Mouse (Mus musculus) forebrain, postnatal 0 days (tissue): ENCODE results near the gene Gm44790. TPM values are rescaled to one million over a fixed set of nuclear protein-coding genes. Genes with fewer than 3 reads are reported as not detected.

Experiments
- ATAC-seq: fragments of 200-750 bp; cut with Nextera tagmentation; 2 replicates; pipeline ENCODE4 v1.8.0; 2017; ENCODE audit warnings: mild to moderate bottlenecking, moderate library complexity
- DNase-seq: peaks from one replicate; pipeline ENCODE4 v3.0.0-alpha.2; 2015
- H3K27ac ChIP-seq: fragments of 300-500 bp; sonication (generic); 2 replicates; pipeline ENCODE4 v1.5.1; 2014; ENCODE audit warnings: low read depth, mild to moderate bottlenecking, antibody characterized with exemption, low read length, moderate library complexity, mixed read lengths
- H3K27me3 ChIP-seq: fragments of 300-500 bp; sonication (generic); 2 replicates; pipeline ENCODE4 v1.6.1; 2014; ENCODE audit warnings: mild to moderate bottlenecking, low read length, mixed read lengths; ENCODE audit not compliant: insufficient read depth
- H3K36me3 ChIP-seq: fragments of 300-500 bp; sonication (generic); 2 replicates; pipeline ENCODE4 v1.6.1; 2014; ENCODE audit warnings: mild to moderate bottlenecking, moderate library complexity; ENCODE audit not compliant: insufficient read depth
- H3K4me1 ChIP-seq: fragments of 300-500 bp; sonication (generic); 2 replicates; pipeline ENCODE4 v1.6.1; 2014; ENCODE audit warnings: antibody characterized with exemption; ENCODE audit not compliant: insufficient read depth
- H3K4me2 ChIP-seq: fragments of 300-500 bp; sonication (generic); 2 replicates; pipeline ENCODE4 v1.6.1; 2014; ENCODE audit warnings: low read depth, mild to moderate bottlenecking, moderate library complexity
- H3K4me3 ChIP-seq: fragments of 300-500 bp; sonication (generic); 2 replicates; pipeline ENCODE4 v1.5.1; 2014; ENCODE audit warnings: low read depth, low read length, mixed read lengths
- H3K9ac ChIP-seq: fragments of 300-500 bp; sonication (generic); 2 replicates; pipeline ENCODE4 v1.6.1; 2014; ENCODE audit warnings: mild to moderate bottlenecking
- H3K9me3 ChIP-seq: fragments of 300-500 bp; sonication (generic); 2 replicates; pipeline ENCODE4 v1.6.1; 2016; ENCODE audit warnings: low read length
- CTCF ChIP-seq: sonication (generic); IDR thresholded peaks from 2 replicates; pipeline ENCODE4 v1.5.1; 2016; ENCODE audit warnings: antibody characterized with exemption, control low read depth, low read depth
- WGBS: fragments of 180-500 bp; shearing (Covaris S2); extraction: QIAGEN DNeasy Blood & Tissue Kit; methylation state at CpG from one replicate; pipeline ENCODE4 v1.1.7; 2014; 5-methylcytosine and 5-hydroxymethylcytosine counted together
- polyA plus RNA-seq: library from polyadenylated mRNA; unstranded; fragments of >200 nt; fragmentation: Nextera tagmentation; extraction: Ambion mirVana; gene quantifications from 2 replicates; pipeline ENCODE4 v1.2.1, GENCODE M21; 2015
- total RNA-seq: library from RNA; depleted of rRNA; stranded (reverse); fragments of >200 nt; gene quantifications from 2 replicates; pipeline ENCODE4 v1.2.3, GENCODE M21; 2014

Gm44790 gene
- total and polyA plus RNA-seq, 2 experiments from 2014 or later, result 0.67 TPM; not detected in 1

GRCm38 (mm10) chr6:86403728-86404099 lies 22.7 kb upstream of the Gm44790 start:
- DNase-seq (peak; percentile 96), ATAC-seq (peak; percentile 80)
- no peaks in the 10 kb centered on the region for H3K27me3 ChIP-seq
- no peaks in the 10 kb centered on the region for H3K9me3 ChIP-seq
- H3K9ac ChIP-seq, result peak overlapping the region; percentile 100
- peaks cover 11% of the 10 kb centered on the region for H3K4me1 ChIP-seq
- H3K36me3 ChIP-seq, result no peaks in the 10 kb centered on the region
- peak overlapping the region; percentile 42 for H3K4me2 ChIP-seq
- no peak; the same call in 1 of the 2 replicates for TF ChIP-seq CTCF
- WGBS, result under 1% methylated on average over 15 of the region's 15 CpGs
- peak overlapping the region; percentile 100 for H3K27ac ChIP-seq
- H3K4me3 ChIP-seq, result peak overlapping the region; percentile 96

GRCm38 (mm10) chr6:86404100-86404861 lies 22.2 kb upstream of the Gm44790 start, which contains the start of gene Tia1:
Gene Tia1 (plus strand): TSS chr6:86404219.
- WGBS, result under 1% methylated on average over 57 of the region's 62 CpGs
- no peaks in the 10 kb centered on the region for H3K27me3 ChIP-seq
- DNase-seq, result peak; percentile 100
- H3K27ac ChIP-seq, result peak within 1 kb of the TSS; percentile 100
- no peaks in the 10 kb centered on the region for H3K9me3 ChIP-seq
- H3K36me3 ChIP-seq, result no peaks in the 10 kb centered on the region
- H3K4me1 ChIP-seq, result peaks cover 11% of the 10 kb centered on the region
- no peak for TF ChIP-seq CTCF
- H3K9ac ChIP-seq, result peak within 1 kb of the TSS; percentile 100
- H3K4me2 ChIP-seq, result peak within 1 kb of the TSS; percentile 66
- ATAC-seq, result peak; percentile 98
- H3K4me3 ChIP-seq, result peak within 1 kb of the TSS; percentile 96

GRCm38 (mm10) chr6:86404996-86405395 lies 21.5 kb upstream of the Gm44790 start:
- Histone ChIP-seq H3K9ac (peak overlapping the region; percentile 100), H3K27ac (peak overlapping the region; percentile 100), H3K4me3 (peak overlapping the region; percentile 96), H3K9me3 (no peaks in the 10 kb centered on the region), H3K36me3 (no peaks in the 10 kb centered on the region), H3K27me3 (no peaks in the 10 kb centered on the region), H3K4me2 (peak overlapping the region; percentile 66), H3K4me1 (peaks cover 11% of the 10 kb centered on the region)
- ATAC-seq (no peak), DNase-seq (peak; percentile 53)
- under 1% methylated on average over 11 of the region's 11 CpGs for WGBS
- no peak for TF ChIP-seq CTCF

GRCm38 (mm10) chr6:86406306-86406705 lies 20.2 kb upstream of the Gm44790 start:
- H3K9ac ChIP-seq, result peak overlapping the region; percentile 100; the same call in 1 of the 2 replicates
- DNase-seq, result no peak

GRCm38 (mm10) chr6:86418711-86419110 lies 7.7 kb upstream of the Gm44790 start:
- Histone ChIP-seq H3K4me2 (no peak overlapping the region), H3K9ac (no peak overlapping the region), H3K9me3 (no peaks in the 10 kb centered on the region), H3K27me3 (no peaks in the 10 kb centered on the region), H3K27ac (no peak overlapping the region), H3K4me1 (no peaks in the 10 kb centered on the region), H3K4me3 (no peak overlapping the region), H3K36me3 (peaks cover 59% of the 10 kb centered on the region)
- DNase-seq, result no peak
- ATAC-seq, result no peak
- TF ChIP-seq CTCF, result no peak
- 91% methylated on average over 6 of the region's 6 CpGs for WGBS

More at GRCm38 (mm10) chr6:86406306-86406705, 20.2 kb upstream of the Gm44790 start:
- Histone ChIP-seq H3K4me2 (peak overlapping the region; percentile 66), H3K9me3 (no peaks in the 10 kb centered on the region), H3K4me1 (peaks cover 11% of the 10 kb centered on the region), H3K4me3 (peak overlapping the region; percentile 96), H3K27me3 (no peaks in the 10 kb centered on the region), H3K36me3 (no peaks in the 10 kb centered on the region), H3K27ac (no peak overlapping the region)
- TF ChIP-seq CTCF, result no peak
- no peak for ATAC-seq

GRCm38 (mm10) chr6:86419239-86419638 lies 7.2 kb upstream of the Gm44790 start:
- no peak for TF ChIP-seq CTCF
- Histone ChIP-seq H3K27me3 (no peaks in the 10 kb centered on the region), H3K9ac (no peak overlapping the region), H3K4me1 (no peaks in the 10 kb centered on the region), H3K4me2 (no peak overlapping the region), H3K36me3 (peaks cover 61% of the 10 kb centered on the region), H3K27ac (no peak overlapping the region), H3K9me3 (no peaks in the 10 kb centered on the region), H3K4me3 (no peak overlapping the region)
- DNase-seq (no peak), ATAC-seq (no peak)
- 88% methylated on average over 3 of the region's 3 CpGs for WGBS

- H3K27me3 ChIP-seq, result no peaks in the 10 kb centered on the region
- H3K4me1 ChIP-seq, result no peaks in the 10 kb centered on the region
- ATAC-seq, result peak; percentile 59
- no peak overlapping the region for H3K9ac ChIP-seq
- no peak overlapping the region for H3K27ac ChIP-seq
- H3K9me3 ChIP-seq, result no peaks in the 10 kb centered on the region
- WGBS, result 71% methylated on average over 6 of the region's 6 CpGs
- H3K36me3 ChIP-seq, result peaks cover 69% of the 10 kb centered on the region
- TF ChIP-seq CTCF, result peak; percentile 65
- H3K4me2 ChIP-seq, result no peak overlapping the region
- H3K4me3 ChIP-seq, result no peak overlapping the region
- DNase-seq, result peak; percentile 35
These were observed 6.0 kb upstream of the Gm44790 start for GRCm38 (mm10) chr6:86420491-86420890.
